Mouse (Mus musculus) heart, postnatal 36 days (tissue): ENCODE measurements around the gene Rcc1. TPM values are rescaled to one million over a fixed set of nuclear protein-coding genes. Genes with fewer than 3 reads are reported as not detected.

Source experiments
- DNase-seq, 2 experiments: peaks; one replicate each; pipeline ENCODE4 v3.0.0; 2021 to 2022
- intact Hi-C: fragments of 180-260 bp; cut with DNase I; formaldehyde crosslinking; loops from one replicate; pipeline ENCODE4 v1.15.1; 2025
- total RNA-seq, 2 experiments: library from RNA; stranded (reverse); gene quantifications; 2 replicates each; pipeline ENCODE4 v1.2.3; 2021

The Rcc1 gene
- total RNA-seq, 2 experiments from 2014 or later, result 6.4 to 7.2 TPM

GRCm38 (mm10) chr4:132359510-132359909 is 6.1 kb upstream of the Rcc1 start:
- intact Hi-C loops, result loop anchor here (2.0 kb wide), 1 partner anchor 17 kb away; no protein-coding TSS in a partner anchor
- DNase-seq, result no peak

GRCm38 (mm10) chr4:132356170-132356569 is 2.8 kb upstream of the Rcc1 start:
- intact Hi-C loops, result no loop called here
- DNase-seq, result peak; percentile 33 to 40

DNA sequence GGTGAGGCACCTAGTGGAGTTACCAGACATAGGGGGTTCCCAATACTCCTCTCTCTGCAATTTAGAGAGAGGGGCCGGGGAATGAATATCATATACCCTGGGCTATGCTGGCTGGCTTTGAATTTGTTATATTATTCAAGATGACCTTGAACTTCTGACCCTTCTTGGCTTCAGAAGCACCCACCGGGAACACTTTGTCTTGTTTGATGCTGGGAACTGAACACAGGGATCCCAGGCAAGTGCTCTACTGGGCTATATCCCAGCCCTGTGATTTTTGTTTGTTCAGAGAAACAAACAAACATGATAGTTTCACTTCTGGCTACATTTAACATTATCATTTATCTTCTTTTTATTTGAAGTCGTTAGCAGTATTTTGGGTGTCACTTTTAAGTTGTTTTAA is 2.0 kb upstream of the Rcc1 start:
- intact Hi-C loops, result no loop called here
- DNase-seq, result no peak

GRCm38 (mm10) chr4:132354571-132354970 is 1.2 kb upstream of the Rcc1 start:
- peak; percentile 30 to 34 for DNase-seq
- intact Hi-C loops, result loop anchor here (5.0 kb wide), 2 partner anchors 108 to 142 kb away; partner anchors contain the start of genes Med18 and Ythdf2

DNA sequence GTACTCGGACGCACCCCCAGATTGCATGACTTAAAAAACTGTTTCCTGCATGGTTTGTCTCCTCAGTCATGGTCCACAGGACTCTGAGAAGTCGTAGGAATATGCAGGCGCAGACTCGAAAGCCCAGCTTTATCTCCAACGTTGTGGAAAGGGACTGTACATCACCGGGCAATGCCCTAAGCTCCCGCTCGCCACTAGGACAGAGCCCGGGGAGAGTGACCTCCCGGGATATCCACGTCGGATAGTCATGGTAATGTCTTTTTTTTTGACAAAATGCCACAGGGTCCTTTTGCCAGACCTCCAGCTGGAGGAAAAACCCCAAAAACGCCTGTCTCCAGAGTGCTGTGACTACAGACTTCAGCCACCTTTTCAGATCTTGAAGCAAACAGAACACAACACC is 666 bp downstream of the Rcc1 start:
- intact Hi-C loops, result loop anchor here (2.0 to 5.0 kb wide), 4 partner anchors 58 to 158 kb away; partner anchors contain the start of genes Med18, Sesn2 and Ythdf2
- peak; percentile 40 to 52 for DNase-seq

GRCm38 (mm10) chr4:132351401-132351800 is 2.0 kb downstream of the Rcc1 start:
- no peak for DNase-seq
- intact Hi-C loops, result loop anchor here (5.0 kb wide), 2 partner anchors 111 to 139 kb away; partner anchors contain the start of genes Med18 and Ythdf2

GRCm38 (mm10) chr4:132350854-132351253 is 2.6 kb downstream of the Rcc1 start:
- intact Hi-C loops, result loop anchor here (5.0 kb wide), 2 partner anchors 111 to 139 kb away; partner anchors contain the start of genes Med18 and Ythdf2

DNA sequence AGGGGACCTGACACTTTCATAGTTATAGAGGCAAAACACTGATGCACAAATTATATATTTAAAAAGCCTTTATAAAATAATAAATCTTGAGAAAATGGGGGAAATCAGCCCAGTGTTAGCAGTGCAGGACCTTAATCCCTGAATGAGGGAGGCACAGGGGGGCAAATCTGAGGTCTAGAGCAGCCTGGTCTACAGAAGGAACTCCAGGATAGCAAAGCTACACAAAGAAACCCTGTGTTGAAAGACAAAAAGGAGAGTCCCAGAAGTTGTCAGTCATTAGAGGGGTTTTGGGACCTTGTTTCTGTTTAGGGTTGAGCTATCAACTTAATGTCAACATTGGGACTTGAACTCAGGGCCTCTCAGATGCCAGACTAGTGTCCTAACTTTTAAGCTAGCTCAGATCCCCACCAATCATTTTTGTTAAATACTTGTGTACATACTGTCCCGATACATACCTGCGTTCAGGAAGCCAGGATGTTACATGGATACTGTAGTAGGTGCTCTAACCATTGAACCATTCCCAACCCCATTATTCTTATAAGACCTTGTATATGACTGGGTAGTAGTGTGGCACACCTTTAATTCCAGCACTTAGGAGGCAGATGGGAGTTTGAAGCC is 3.2 kb downstream of the Rcc1 start:
- DNase-seq, result no peak
- intact Hi-C loops, result loop anchor here (5.0 kb wide), 2 partner anchors 112 to 138 kb away; partner anchors contain the start of genes Med18 and Ythdf2

More at GRCm38 (mm10) chr4:132350854-132351253, 2.6 kb downstream of the Rcc1 start:
- DNase-seq, result no peak

GRCm38 (mm10) chr4:132349495-132350122 is 3.8 kb downstream of the Rcc1 start:
- intact Hi-C loops, result loop anchor here (5.0 kb wide), 3 partner anchors 113 to 257 kb away; partner anchors contain the start of genes Med18 and Ythdf2
- no peak for DNase-seq

DNA sequence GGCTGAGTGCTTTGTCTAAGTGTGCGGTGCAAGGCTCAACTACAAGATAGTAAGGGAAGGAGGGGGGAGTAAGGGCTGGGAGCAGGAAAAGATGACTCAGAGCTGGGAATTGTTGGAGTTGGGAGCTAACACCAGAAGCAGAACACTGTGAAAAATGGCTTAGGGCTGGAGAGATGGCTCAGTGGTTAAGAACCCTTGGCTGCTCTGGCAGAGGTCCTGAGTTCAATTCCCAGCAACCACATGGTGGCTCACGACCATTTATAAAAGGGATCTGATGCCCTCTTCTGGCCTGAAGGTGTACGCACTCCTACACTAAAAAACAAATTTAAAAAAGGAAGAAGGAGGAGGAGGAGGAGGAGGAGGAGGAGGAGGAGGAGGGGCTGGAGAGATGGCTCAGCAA is 6.7 kb downstream of the Rcc1 start:
- DNase-seq, result no peak
- intact Hi-C loops, result loop anchor here (5.0 kb wide), 1 partner anchor 254 kb away; no protein-coding TSS in a partner anchor

GRCm38 (mm10) chr4:132346261-132346660 is 7.1 kb downstream of the Rcc1 start:
- no peak for DNase-seq
- intact Hi-C loops, result loop anchor here (5.0 kb wide), 1 partner anchor 254 kb away; no protein-coding TSS in a partner anchor

GRCm38 (mm10) chr4:132345843-132346212 is 7.6 kb downstream of the Rcc1 start:
- intact Hi-C loops, result loop anchor here (1.0 to 5.0 kb wide), 3 partner anchors 53 to 254 kb away; no protein-coding TSS in a partner anchor

GRCm38 (mm10) chr4:132345135-132345842 is 8.1 kb downstream of the Rcc1 start:
- intact Hi-C loops, result loop anchor here (1.0 to 5.0 kb wide), 3 partner anchors 52 to 253 kb away; no protein-coding TSS in a partner anchor
- peak; percentile 98 to 99 for DNase-seq

More at GRCm38 (mm10) chr4:132345843-132346212, 7.6 kb downstream of the Rcc1 start:
- DNase-seq, result no peak

DNA sequence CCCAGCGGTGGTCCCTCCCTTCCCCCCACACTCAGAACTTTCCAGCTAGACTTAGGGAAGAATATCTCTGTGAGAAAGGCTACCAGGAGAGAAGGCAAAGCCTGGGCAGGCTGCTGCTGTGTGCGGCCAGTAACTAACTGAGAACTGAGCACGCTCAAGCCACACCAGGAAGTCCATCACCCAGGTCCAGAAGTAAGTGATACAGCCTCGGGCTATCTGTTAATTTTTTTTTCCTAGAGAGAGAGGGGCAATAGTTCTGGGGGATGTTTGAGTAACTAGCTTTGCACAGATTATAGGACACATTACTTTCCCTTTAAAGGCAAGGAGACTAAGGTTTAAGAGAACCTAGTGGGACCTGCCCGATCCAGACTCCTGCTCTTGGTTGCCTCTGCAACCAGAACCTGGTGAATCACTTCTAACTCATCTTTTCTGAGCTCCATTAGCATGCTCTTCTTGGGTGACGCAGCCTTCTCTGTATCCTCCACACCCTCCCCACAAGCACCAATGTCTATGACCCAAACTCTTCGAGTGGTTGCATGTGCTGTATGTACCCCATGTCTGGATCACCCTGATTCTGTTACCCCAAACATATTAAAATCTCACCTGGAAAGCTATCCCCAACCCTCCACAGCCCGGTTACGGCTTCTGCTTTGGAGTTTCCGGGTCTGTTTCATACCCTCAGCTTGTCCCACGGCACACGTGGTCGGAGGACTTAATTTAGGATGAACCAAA is 8.8 kb downstream of the Rcc1 start:
- intact Hi-C loops, result loop anchor here (1.0 to 5.0 kb wide), 3 partner anchors 51 to 252 kb away; no protein-coding TSS in a partner anchor
- DNase-seq, result no peak

DNA sequence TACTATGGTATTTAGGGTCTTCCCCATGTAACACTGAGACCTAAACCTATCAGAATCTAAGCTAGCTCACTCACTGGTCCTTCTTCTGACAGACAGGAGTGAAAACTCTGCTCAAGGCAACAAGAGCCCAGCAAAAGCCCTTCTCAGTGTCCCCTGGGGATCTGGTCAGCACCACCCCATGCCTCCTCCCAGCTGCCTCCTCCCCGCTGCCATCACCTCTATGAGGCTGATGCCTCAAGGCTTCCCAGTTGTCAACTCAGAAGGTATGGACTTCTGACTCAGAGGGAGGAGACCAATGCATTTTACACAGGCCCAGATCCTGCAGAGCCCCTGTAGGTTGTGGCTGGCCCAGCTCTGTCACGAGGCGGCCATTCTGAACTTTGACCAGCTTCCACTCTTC is 12.0 kb downstream of the Rcc1 start:
- intact Hi-C loops, result no loop called here
- no peak for DNase-seq

DNA sequence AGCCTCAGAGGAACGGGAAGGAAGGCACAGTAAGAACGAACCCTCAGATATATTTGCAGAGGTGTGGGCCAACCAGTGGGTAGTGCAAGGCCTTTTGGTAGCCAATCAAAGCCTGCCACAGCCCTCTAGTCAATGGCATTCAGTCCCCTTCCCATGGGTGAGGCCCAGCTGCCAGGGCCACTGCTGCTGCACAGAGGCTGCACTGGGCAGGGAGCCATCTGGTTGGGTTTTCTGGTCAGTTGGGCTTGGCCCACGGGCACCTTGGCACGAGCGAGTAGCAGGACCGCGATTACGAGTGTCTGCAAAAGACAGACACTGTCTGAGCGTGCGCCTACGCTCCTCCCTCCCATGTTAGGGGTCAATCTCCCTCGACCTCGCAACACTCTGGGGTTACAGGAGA is 14.5 kb downstream of the Rcc1 start:
- intact Hi-C loops, result no loop called here
- DNase-seq, result peak; percentile 45 to 52

DNA sequence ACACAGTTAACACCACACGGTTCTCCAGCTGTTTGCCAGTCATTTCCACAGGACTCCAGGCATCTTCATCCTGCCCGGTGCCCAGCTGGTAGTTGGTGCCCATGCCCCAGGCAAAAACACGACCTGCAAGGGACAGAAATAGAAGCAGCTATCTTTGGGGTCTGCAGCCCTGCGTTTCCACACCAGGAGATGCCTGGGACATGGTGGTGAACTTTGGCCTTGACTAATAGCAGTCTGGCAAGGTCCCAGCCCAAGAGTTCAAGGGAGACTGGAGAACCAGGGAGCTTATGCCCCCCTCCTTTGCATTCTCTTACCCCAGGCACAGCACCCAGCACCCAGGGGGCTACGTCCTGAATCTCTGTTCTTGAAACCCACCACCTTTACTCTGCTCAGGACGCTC is 20.5 kb downstream of the Rcc1 start:
- intact Hi-C loops, result no loop called here
- no peak for DNase-seq

- DNase-seq, result no peak
These were observed 21.4 kb downstream of the Rcc1 start for GRCm38 (mm10) chr4:132331960-132332359.

GRCm38 (mm10) chr4:132329835-132330354 is 23.5 kb downstream of the Rcc1 start:
- DNase-seq, result peak in 1 of 2 experiments; percentile 15
- intact Hi-C loops, result loop anchor here (2.0 kb wide), 2 partner anchors 21 to 55 kb away; partner anchors contain the start of gene Taf12

More at GRCm38 (mm10) chr4:132331960-132332359, 21.4 kb downstream of the Rcc1 start:
- intact Hi-C loops, result no loop called here
